Mouse (Mus musculus) heart, embryonic 14.5 days (tissue): ENCODE measurements at regions not wholly inside any gene's neighbourhood (a gene's known extent, or its start where the extent isn't known, plus 50 kb on each side); places are given as distances from the start of the nearest gene placed in this dataset.

ENCODE experiments used
- ATAC-seq: fragments of 200-750 bp; cut with Nextera tagmentation; 2 replicates; pipeline ENCODE4 v1.8.0; 2017; ENCODE audit warnings: low read depth, moderate TSS enrichment; ENCODE audit not compliant: insufficient number of reproducible peaks, insufficient read depth, low FRiP score
- H3K27ac ChIP-seq, 2 experiments: fragments of 200-500 bp in 1 of 2; fragments of 300-500 bp in 1 of 2; sonication (generic) in 1 of 2; replicated peaks in 1 of 2; 2 replicates each; pipeline ENCODE4 v1.5.1; 2012 to 2014; ENCODE audit warnings: low read depth in 2 of 2, low read length in 2 of 2, control low read depth in 1 of 2, mild to moderate bottlenecking in 1 of 2, mixed read lengths in 1 of 2; ENCODE audit not compliant: control insufficient read depth in 1 of 2, insufficient read depth in 1 of 2
- H3K27me3 ChIP-seq: fragments of 300-500 bp; sonication (generic); 2 replicates; pipeline ENCODE4 v1.6.1; 2014; ENCODE audit warnings: mild to moderate bottlenecking, low read length, control low read depth; ENCODE audit not compliant: control insufficient read depth, insufficient read depth
- H3K36me3 ChIP-seq: fragments of 300-500 bp; sonication (generic); 2 replicates; pipeline ENCODE4 v1.6.1; 2014; ENCODE audit warnings: mild to moderate bottlenecking, control low read depth, low read length, mixed read lengths; ENCODE audit not compliant: control insufficient read depth, insufficient read depth
- H3K4me1 ChIP-seq, 2 experiments: fragments of 200-500 bp in 1 of 2; fragments of 300-500 bp in 1 of 2; sonication (generic) in 1 of 2; 2 replicates each; pipeline ENCODE4 v1.6.1; 2012 to 2014; ENCODE audit warnings: low read length in 2 of 2, control low read depth in 1 of 2, mixed read lengths in 1 of 2; ENCODE audit not compliant: control insufficient read depth in 2 of 2, insufficient read depth in 2 of 2
- H3K4me2 ChIP-seq: fragments of 300-500 bp; sonication (generic); 2 replicates; pipeline ENCODE4 v1.6.1; 2014; ENCODE audit warnings: mild to moderate bottlenecking, low read length
- H3K4me3 ChIP-seq, 2 experiments: fragments of 200-500 bp in 1 of 2; fragments of 300-500 bp in 1 of 2; sonication (generic) in 1 of 2; 2 replicates each; pipeline ENCODE4 v1.5.1; 2012 to 2014; ENCODE audit warnings: low read length in 2 of 2, mild to moderate bottlenecking in 2 of 2, control low read depth in 1 of 2, low read depth in 1 of 2, moderate library complexity in 1 of 2; ENCODE audit not compliant: control insufficient read depth in 1 of 2, insufficient read depth in 1 of 2
- H3K9ac ChIP-seq: fragments of 300-500 bp; sonication (generic); 2 replicates; pipeline ENCODE4 v1.6.1; 2014; ENCODE audit warnings: mild to moderate bottlenecking, low read length
- H3K9me3 ChIP-seq: fragments of 300-500 bp; sonication (generic); 2 replicates; pipeline ENCODE4 v1.6.1; 2016; ENCODE audit warnings: low read length, control low read depth; ENCODE audit not compliant: control insufficient read depth
- WGBS: fragments of 180-500 bp; shearing (Covaris S2); extraction: QIAGEN DNeasy Blood & Tissue Kit; methylation state at CpG from one replicate; pipeline ENCODE4 v1.1.7; 2014; 5-methylcytosine and 5-hydroxymethylcytosine counted together

- Histone ChIP-seq H3K4me3 (no peak overlapping the region), H3K4me1 (peaks cover 16 to 26% of the 10 kb centered on the region in 2 experiments), H3K27me3 (no peaks in the 10 kb centered on the region), H3K36me3 (no peaks in the 10 kb centered on the region), H3K9ac (no peak overlapping the region), H3K9me3 (no peaks in the 10 kb centered on the region), H3K4me2 (no peak overlapping the region), H3K27ac (no peak overlapping the region)
- 64% methylated on average over 8 of the region's 8 CpGs for WGBS
- ATAC-seq: no peak
Observed at GRCm38 (mm10) chr13:107850907-107851560, 193.2 kb upstream of the Smim15 start.

- WGBS: 44% methylated on average over 7 of the region's 7 CpGs
- Histone ChIP-seq H3K9me3 (no peaks in the 10 kb centered on the region), H3K4me2 (0 out of 2 replicates have a peak overlapping the region, but pooled peaks have one; percentile 10), H3K36me3 (no peaks in the 10 kb centered on the region), H3K27ac (no peak overlapping the region), H3K4me1 (peaks cover 22 to 34% of the 10 kb centered on the region in 2 experiments), H3K9ac (no peak overlapping the region), H3K4me3 (no peak overlapping the region), H3K27me3 (no peaks in the 10 kb centered on the region)
- no peak for ATAC-seq
Observed at GRCm38 (mm10) chr13:107848871-107849270, 195.4 kb upstream of the Smim15 start.

GRCm38 (mm10) chr13:107847179-107848012, 196.8 kb upstream of the Smim15 start:
- no peak overlapping the region for H3K9ac ChIP-seq
- peaks cover 24 to 34% of the 10 kb centered on the region in 2 experiments for H3K4me1 ChIP-seq

GRCm38 (mm10) chr13:107846621-107847178, 197.5 kb upstream of the Smim15 start:
- H3K9ac ChIP-seq: no peak overlapping the region
- H3K27me3 ChIP-seq: no peaks in the 10 kb centered on the region
- no peaks in the 10 kb centered on the region for H3K9me3 ChIP-seq
- H3K27ac ChIP-seq: 0 out of 4 replicates have a peak overlapping the region, but pooled peaks of 1 of the 2 experiments have one; percentile 37
- peak overlapping the region; percentile 48 for H3K4me2 ChIP-seq
- H3K4me3 ChIP-seq: peak overlapping the region in 1 of 2 experiments; percentile 2; a peak in 1 of 4 replicates
- 62% methylated on average over 10 of the region's 10 CpGs for WGBS
- ATAC-seq: no peak
- H3K4me1 ChIP-seq: peaks cover 24 to 34% of the 10 kb centered on the region in 2 experiments
- no peaks in the 10 kb centered on the region for H3K36me3 ChIP-seq

More at GRCm38 (mm10) chr13:107847179-107848012, 196.8 kb upstream of the Smim15 start:
- peak overlapping the region in 1 of 2 experiments; percentile 37; a peak in 1 of 4 replicates for H3K27ac ChIP-seq
- ATAC-seq: no peak
- H3K36me3 ChIP-seq: no peaks in the 10 kb centered on the region
- no peaks in the 10 kb centered on the region for H3K27me3 ChIP-seq
- H3K4me2 ChIP-seq: peak overlapping the region; percentile 48
- H3K4me3 ChIP-seq: peak overlapping the region in 1 of 2 experiments; percentile 2; a peak in 1 of 4 replicates
- WGBS: 37% methylated on average over 18 of the region's 18 CpGs
- no peaks in the 10 kb centered on the region for H3K9me3 ChIP-seq

GRCm38 (mm10) chr13:107845838-107846237, 198.4 kb upstream of the Smim15 start:
- ATAC-seq: no peak
- Histone ChIP-seq H3K9me3 (no peaks in the 10 kb centered on the region), H3K4me3 (no peak overlapping the region), H3K36me3 (no peaks in the 10 kb centered on the region), H3K27ac (no peak overlapping the region), H3K4me1 (peaks cover 24 to 34% of the 10 kb centered on the region in 2 experiments), H3K9ac (no peak overlapping the region), H3K27me3 (no peaks in the 10 kb centered on the region), H3K4me2 (no peak overlapping the region)
- 73% methylated on average over 4 of the region's 4 CpGs for WGBS

GRCm38 (mm10) chr13:107844085-107844484, 200.2 kb upstream of the Smim15 start:
- H3K27ac ChIP-seq: no peak overlapping the region
- no peaks in the 10 kb centered on the region for H3K36me3 ChIP-seq
- no peak for ATAC-seq
- H3K4me2 ChIP-seq: no peak overlapping the region
- no peaks in the 10 kb centered on the region for H3K27me3 ChIP-seq
- WGBS: 77% methylated on average over 4 of the region's 4 CpGs
- no peaks in the 10 kb centered on the region for H3K9me3 ChIP-seq
- H3K9ac ChIP-seq: no peak overlapping the region
- H3K4me1 ChIP-seq: peaks cover 22 to 29% of the 10 kb centered on the region in 2 experiments
- H3K4me3 ChIP-seq: no peak overlapping the region

- H3K36me3 ChIP-seq: no peaks in the 10 kb centered on the region
- peaks cover 10 to 24% of the 10 kb centered on the region in 2 experiments for H3K4me1 ChIP-seq
- H3K27me3 ChIP-seq: no peaks in the 10 kb centered on the region
- 82% methylated on average over 9 of the region's 9 CpGs for WGBS
- no peak for ATAC-seq
- H3K9ac ChIP-seq: no peak overlapping the region
- H3K9me3 ChIP-seq: no peaks in the 10 kb centered on the region
- no peak overlapping the region for H3K4me2 ChIP-seq
- no peak overlapping the region for H3K4me3 ChIP-seq
- H3K27ac ChIP-seq: no peak overlapping the region
Observed at GRCm38 (mm10) chr13:107838126-107838715, 206.0 kb upstream of the Smim15 start.
